Mouse (Mus musculus): ENCODE data around the gene Btaf1.

DNA sequence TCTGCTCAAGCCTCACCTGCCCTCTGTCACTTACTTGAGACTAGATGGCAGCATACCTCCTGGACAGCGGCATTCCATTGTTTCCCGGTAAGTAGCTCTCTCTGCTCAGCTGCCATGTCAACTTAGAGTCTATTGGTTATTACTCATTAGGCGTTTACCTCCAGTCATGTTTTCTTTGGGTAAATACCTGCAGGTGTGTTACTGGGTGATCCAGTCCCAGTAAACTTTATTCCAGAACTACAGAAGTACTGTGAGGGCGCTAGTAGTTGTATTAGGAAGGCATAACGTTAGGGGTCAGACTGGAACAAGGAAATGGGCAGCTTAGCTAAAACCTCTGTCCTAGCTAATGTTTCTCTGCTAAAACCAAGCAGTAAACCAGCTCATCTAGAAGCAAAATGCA is 78.7 kb downstream of the Btaf1 start:
- TF ChIP-seq CTCF (IDR thresholded peaks at IDR 0.05; ENCODE audit: low read depth, low read length) (no peak), POLR2A (IDR thresholded peaks at IDR 0.05; ENCODE audit: borderline replicate concordance, low read depth, low read length) (no peak)

Measured in bone marrow macrophage, adult 2 months (primary cell).